Mouse (Mus musculus) heart, embryonic 12.5 days (tissue): ENCODE results near the gene Ddi1. TPM values are rescaled to one million over a fixed set of nuclear protein-coding genes. Genes with fewer than 3 reads are reported as not detected.

ENCODE experiments used
- ATAC-seq: fragments of 200-750 bp; cut with Nextera tagmentation; 2 replicates; pipeline ENCODE4 v1.8.0; 2017; ENCODE audit warnings: moderate TSS enrichment, moderate library complexity; ENCODE audit not compliant: insufficient number of reproducible peaks, low FRiP score
- H3K27ac ChIP-seq: fragments of 300-500 bp; sonication (generic); 2 replicates; pipeline ENCODE4 v1.5.1; 2016; ENCODE audit warnings: mild to moderate bottlenecking, moderate library complexity; ENCODE audit not compliant: poor library complexity, severe bottlenecking
- H3K27me3 ChIP-seq: fragments of 300-500 bp; sonication (generic); replicated peaks from 2 replicates; pipeline ENCODE4 v1.6.1; 2016; ENCODE audit warnings: mild to moderate bottlenecking, moderate library complexity
- H3K36me3 ChIP-seq: fragments of 300-500 bp; sonication (generic); 2 replicates; pipeline ENCODE4 v1.6.1; 2016; ENCODE audit warnings: mild to moderate bottlenecking, moderate library complexity
- H3K4me1 ChIP-seq: fragments of 300-500 bp; sonication (generic); replicated peaks from 2 replicates; pipeline ENCODE4 v1.6.1; 2016; ENCODE audit warnings: mild to moderate bottlenecking
- H3K4me2 ChIP-seq: fragments of 300-500 bp; sonication (generic); 2 replicates; pipeline ENCODE4 v1.6.1; 2016; ENCODE audit warnings: mild to moderate bottlenecking, moderate library complexity
- H3K4me3 ChIP-seq: fragments of 300-500 bp; sonication (generic); 2 replicates; pipeline ENCODE4 v1.5.1; 2016; ENCODE audit warnings: mild to moderate bottlenecking
- H3K9ac ChIP-seq: fragments of 300-500 bp; sonication (generic); 2 replicates; pipeline ENCODE4 v1.6.1; 2016; ENCODE audit warnings: mild to moderate bottlenecking, moderate library complexity
- H3K9me3 ChIP-seq: fragments of 300-500 bp; sonication (generic); replicated peaks from 2 replicates; pipeline ENCODE4 v1.6.1; 2016; ENCODE audit warnings: mild to moderate bottlenecking, moderate library complexity
- WGBS: fragments of 180-500 bp; shearing (Covaris S2); methylation state at CpG from one replicate; pipeline ENCODE4 v1.1.7; 2016; 5-methylcytosine and 5-hydroxymethylcytosine counted together
- polyA plus RNA-seq: library from polyadenylated mRNA; unstranded; fragments of >200 nt; fragmentation: Nextera tagmentation; extraction: Ambion mirVana; gene quantifications from 2 replicates; pipeline ENCODE4 v1.2.1, GENCODE M21; 2016

Ddi1 gene
- polyA plus RNA-seq: 0.11 and 0.13 TPM in 2 replicates

DNA sequence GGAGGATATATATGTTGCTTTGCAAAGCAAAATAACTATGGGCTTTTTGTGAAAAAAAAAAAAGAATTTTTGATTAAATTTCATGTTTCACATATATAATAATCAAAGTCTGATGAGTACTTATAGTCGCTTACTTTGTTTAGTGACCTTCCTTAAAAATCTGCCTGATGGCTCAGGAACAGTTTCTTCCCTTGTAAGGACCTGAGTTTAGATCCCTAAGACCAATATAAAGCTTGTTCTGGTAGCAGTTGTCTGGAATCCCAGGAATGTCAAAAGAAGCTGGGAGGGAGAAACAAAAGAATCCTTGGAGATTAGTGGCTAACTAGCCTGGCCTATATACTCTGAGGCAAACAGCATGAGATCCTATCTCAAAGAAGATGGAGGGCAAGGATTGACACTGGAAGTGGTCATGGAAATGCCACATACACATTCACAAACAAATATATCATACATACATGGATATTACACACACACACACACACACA is at the start of gene Ddi1:
Gene Ddi1, minus strand, starts transcription at position 51 of the 485 bp plus-strand sequence.
- H3K27ac ChIP-seq: no peak within 1 kb of the TSS

DNA sequence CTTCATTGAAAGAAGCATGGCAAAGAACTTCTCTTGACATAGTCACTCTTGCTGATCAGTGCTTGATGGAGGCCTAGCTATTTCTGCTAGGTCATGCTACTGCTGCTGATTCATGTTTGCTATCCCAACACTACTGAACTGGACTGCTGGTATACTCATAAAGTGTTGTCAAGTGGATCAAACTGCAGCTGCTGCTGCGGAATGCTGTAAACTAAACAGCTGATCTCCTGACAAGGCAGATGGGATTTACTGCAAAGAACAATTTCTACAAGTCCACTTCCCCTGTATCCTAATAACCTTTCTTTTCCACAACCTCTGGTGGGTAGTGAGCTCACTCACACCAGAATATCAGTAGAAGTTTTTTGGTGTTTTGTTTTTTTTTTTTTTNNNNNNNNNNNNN is 47.5 kb upstream of the Ddi1 start:
- H3K4me1 ChIP-seq: no peaks in the 10 kb centered on the region
- no peak overlapping the region for H3K4me2 ChIP-seq
- no peaks in the 10 kb centered on the region for H3K9me3 ChIP-seq
- ATAC-seq: no peak
- no peak overlapping the region for H3K27ac ChIP-seq
- no peaks in the 10 kb centered on the region for H3K27me3 ChIP-seq
- H3K36me3 ChIP-seq: no peaks in the 10 kb centered on the region
- no peak overlapping the region for H3K4me3 ChIP-seq
- WGBS: 72% methylated on average over 1 of the region's 1 CpGs
- H3K9ac ChIP-seq: no peak overlapping the region

More for the DNA sequence above, at the start of gene Ddi1:
- no peak within 1 kb of the TSS for H3K4me3 ChIP-seq
- H3K27me3 ChIP-seq: no peaks in the 10 kb centered on the region
- 77% methylated on average over 1 of the region's 1 CpGs for WGBS
- H3K36me3 ChIP-seq: no peaks in the 10 kb centered on the region
- H3K4me2 ChIP-seq: no peak within 1 kb of the TSS
- H3K9me3 ChIP-seq: no peaks in the 10 kb centered on the region
- ATAC-seq: no peak
- peaks cover 6% of the 10 kb centered on the region; the same call in 1 of the 2 replicates for H3K4me1 ChIP-seq
- H3K9ac ChIP-seq: no peak within 1 kb of the TSS

DNA sequence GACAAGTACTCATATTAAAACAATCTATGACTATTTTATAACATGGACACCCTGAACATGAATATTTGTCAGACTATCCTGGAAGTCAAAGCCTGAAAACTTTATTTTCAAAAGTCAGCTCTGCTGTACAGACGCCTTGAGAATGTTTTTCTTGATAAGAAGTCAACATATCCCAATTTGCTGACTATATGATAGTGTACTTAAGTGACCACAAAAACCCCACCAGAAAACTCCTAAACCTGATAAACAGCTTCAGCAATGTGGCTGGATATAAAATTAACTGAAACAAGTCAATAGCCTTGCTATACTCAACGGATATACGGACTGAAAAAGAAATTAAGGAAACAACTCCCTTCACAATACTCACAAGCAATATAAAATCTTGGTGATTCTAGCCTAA is 36.2 kb upstream of the Ddi1 start:
- 79% methylated on average over 3 of the region's 3 CpGs for WGBS
- H3K36me3 ChIP-seq: no peaks in the 10 kb centered on the region
- H3K27me3 ChIP-seq: no peaks in the 10 kb centered on the region
- no peak overlapping the region for H3K4me3 ChIP-seq
- H3K27ac ChIP-seq: no peak overlapping the region
- H3K4me1 ChIP-seq: no peaks in the 10 kb centered on the region
- H3K9me3 ChIP-seq: no peaks in the 10 kb centered on the region
- ATAC-seq: no peak
- no peak overlapping the region for H3K9ac ChIP-seq
- no peak overlapping the region for H3K4me2 ChIP-seq

DNA sequence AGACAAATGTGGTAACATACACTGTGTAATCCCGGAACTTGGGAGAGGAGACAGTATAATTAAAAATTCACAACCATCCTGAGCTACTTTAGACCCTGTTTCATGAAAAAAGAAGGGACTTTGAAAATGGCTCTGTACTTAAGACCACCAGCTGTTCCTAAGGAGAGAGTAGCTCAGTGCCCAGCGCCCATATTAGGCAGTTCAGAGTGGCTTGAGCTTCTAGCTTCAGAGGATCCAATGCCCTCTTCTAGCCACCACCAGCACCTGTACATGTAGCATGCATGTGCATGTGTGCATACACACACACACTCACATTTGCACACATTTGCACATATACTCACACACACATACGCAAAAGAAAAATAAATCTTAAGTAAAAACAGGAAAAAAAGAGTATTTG is 34.9 kb upstream of the Ddi1 start:
- no peak overlapping the region for H3K4me3 ChIP-seq
- H3K27ac ChIP-seq: no peak overlapping the region
- no peak overlapping the region for H3K4me2 ChIP-seq
- no peak for ATAC-seq
- no peaks in the 10 kb centered on the region for H3K36me3 ChIP-seq
- no peaks in the 10 kb centered on the region for H3K4me1 ChIP-seq
- no peaks in the 10 kb centered on the region for H3K27me3 ChIP-seq
- H3K9ac ChIP-seq: no peak overlapping the region
- H3K9me3 ChIP-seq: no peaks in the 10 kb centered on the region
- WGBS: 84% methylated on average over 3 of the region's 3 CpGs

DNA sequence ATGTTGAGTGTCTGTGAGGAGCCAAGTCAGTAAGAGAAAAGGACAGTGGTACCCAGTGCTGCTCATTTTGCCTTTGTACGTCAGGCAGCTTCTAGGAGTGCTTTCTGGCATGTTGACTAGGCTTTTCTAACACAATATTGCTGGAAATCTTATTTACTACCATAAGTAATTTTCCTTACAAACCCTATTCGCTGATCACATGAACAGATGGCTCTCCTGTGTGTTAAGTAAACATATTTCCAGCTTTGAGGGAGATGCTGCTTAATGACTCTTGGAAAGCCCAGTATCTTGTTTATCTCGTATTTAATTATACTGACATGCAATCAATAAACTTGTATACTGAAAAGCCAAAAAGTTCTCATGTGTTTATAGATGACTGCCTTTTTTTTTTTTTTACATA is 32.4 kb upstream of the Ddi1 start:
- ATAC-seq: no peak
- Histone ChIP-seq H3K4me2 (no peak overlapping the region), H3K9me3 (no peaks in the 10 kb centered on the region), H3K36me3 (no peaks in the 10 kb centered on the region), H3K4me3 (no peak overlapping the region), H3K4me1 (no peaks in the 10 kb centered on the region), H3K27ac (no peak overlapping the region), H3K27me3 (no peaks in the 10 kb centered on the region), H3K9ac (no peak overlapping the region)
- whole genome bisulfite sequencing: 79% methylated on average over 3 of the region's 3 CpGs

DNA sequence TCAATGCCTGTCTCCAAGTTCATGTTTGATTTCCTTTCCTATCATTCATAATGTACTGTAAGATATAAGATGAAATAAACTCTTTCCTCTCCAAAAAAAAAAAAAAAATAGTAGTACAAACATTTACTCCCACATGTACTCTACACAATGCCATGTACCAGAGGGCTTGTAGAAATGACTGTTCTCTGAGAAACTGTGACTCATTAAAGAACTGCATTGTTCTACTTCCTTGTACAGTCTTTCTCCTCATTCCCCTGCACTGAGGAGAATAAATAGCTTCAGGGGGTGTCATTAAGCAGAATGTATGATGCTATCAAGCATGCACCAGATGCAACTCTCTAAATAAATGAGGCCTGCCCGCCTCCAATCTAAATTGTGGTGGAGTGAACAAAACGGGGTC is 28.9 kb upstream of the Ddi1 start:
- H3K27me3 ChIP-seq: no peaks in the 10 kb centered on the region
- H3K9ac ChIP-seq: no peak overlapping the region
- no peak overlapping the region for H3K4me2 ChIP-seq
- no peak overlapping the region for H3K27ac ChIP-seq
- H3K4me1 ChIP-seq: no peaks in the 10 kb centered on the region
- 74% methylated on average over 2 of the region's 2 CpGs for WGBS
- H3K36me3 ChIP-seq: no peaks in the 10 kb centered on the region
- ATAC-seq: no peak
- H3K9me3 ChIP-seq: no peaks in the 10 kb centered on the region
- H3K4me3 ChIP-seq: no peak overlapping the region

DNA sequence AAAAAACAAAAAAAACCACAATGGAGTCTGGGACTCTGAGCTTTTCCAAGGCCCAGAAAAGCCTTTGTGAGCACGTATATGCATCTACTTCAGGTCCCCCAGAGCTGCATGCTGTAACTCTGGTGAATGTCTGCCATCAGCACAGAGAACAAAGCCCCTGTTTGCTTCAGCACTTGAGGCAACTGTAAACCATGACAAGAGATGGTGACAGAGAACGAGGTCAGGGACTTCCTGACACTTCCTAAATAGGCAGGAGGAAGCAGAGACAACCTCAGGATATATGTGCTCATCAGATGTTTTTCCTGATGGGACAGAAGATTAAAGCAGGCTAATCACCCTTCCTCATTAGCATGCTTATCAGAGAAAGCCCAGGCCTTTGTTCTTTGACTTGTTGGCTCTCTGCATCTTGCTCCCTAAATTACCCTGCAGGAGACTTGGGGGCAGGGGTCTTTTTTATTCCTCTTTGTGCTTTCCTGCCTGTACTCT is 19.6 kb upstream of the Ddi1 start:
- WGBS: 12% methylated on average over 2 of the region's 2 CpGs
- Histone ChIP-seq H3K9ac (no peak overlapping the region), H3K27ac (0 out of 2 replicates have a peak overlapping the region, but pooled peaks have one; percentile 16), H3K36me3 (no peaks in the 10 kb centered on the region), H3K4me1 (peaks cover 5% of the 10 kb centered on the region; the same call in 1 of the 2 replicates), H3K9me3 (no peaks in the 10 kb centered on the region), H3K4me3 (no peak overlapping the region), H3K4me2 (no peak overlapping the region), H3K27me3 (no peaks in the 10 kb centered on the region)
- no peak for ATAC-seq

DNA sequence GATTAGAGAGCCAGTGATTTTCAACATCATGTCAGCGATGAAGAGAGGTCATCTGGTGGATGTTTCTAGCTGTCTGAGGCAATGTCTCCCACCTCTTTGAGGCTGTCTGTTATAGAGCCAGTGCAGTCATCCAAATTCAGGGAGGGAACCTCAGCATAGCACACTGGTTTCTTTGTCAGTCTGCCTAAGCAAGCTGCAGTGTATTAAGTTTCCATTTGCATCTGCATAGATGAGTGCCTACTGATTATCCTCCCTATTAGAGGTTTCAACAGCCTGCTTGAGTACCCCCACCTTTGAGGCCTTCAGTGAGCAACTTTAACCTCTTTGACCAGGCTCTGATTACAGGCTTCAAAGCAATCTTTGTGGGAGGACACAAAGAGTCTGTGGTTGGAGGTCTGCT is 17.1 kb upstream of the Ddi1 start:
- ATAC-seq: no peak; the same call in 1 of the 2 replicates
- Histone ChIP-seq H3K27ac (no peak overlapping the region), H3K9me3 (no peaks in the 10 kb centered on the region), H3K27me3 (no peaks in the 10 kb centered on the region), H3K9ac (no peak overlapping the region), H3K4me1 (peaks cover 5% of the 10 kb centered on the region; the same call in 1 of the 2 replicates), H3K36me3 (no peaks in the 10 kb centered on the region), H3K4me3 (no peak overlapping the region), H3K4me2 (no peak overlapping the region)
- WGBS: 41% methylated on average over 1 of the region's 1 CpGs

DNA sequence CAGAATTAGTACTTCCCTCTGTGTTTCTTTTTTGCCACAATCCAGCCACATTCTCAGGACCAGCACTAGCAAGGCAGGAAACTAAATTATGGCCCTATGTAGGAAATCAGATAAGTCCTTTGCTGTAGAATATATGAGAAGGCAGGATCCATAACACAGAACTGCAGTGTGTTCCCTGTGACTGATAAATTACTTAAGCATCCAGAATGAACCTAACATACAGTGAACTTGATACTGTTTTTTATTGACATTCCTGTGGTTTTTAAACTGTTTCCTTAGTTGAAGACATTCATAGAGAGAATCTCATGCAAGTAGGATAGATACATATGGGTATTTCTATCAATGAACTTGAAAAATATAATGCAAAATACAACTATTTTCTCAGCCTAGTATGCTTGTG is 7.9 kb upstream of the Ddi1 start:
- Histone ChIP-seq H3K36me3 (no peaks in the 10 kb centered on the region), H3K9ac (no peak overlapping the region), H3K9me3 (no peaks in the 10 kb centered on the region), H3K4me1 (no peaks in the 10 kb centered on the region), H3K27ac (no peak overlapping the region), H3K4me3 (no peak overlapping the region), H3K4me2 (no peak overlapping the region), H3K27me3 (no peaks in the 10 kb centered on the region)
- no peak for ATAC-seq

DNA sequence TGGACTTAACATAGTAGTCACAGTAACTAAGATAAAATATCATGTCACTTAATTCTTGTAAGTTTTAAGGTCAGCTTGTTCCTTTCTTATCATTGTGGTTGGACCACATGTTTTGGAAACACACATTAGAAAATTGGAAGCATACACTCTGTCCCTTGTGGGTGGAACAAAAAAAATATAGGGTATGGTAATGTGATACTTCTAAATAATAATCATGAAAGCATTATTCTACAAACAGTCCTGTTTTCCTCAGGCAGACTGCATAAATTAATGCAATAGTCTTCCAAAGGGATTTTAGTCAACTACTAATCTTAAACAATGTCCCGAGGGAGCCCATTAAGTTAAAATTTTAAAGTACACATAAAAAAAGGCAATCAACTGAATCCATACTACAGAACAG is 6.7 kb upstream of the Ddi1 start:
- WGBS: 75% methylated on average over 1 of the region's 1 CpGs
- no peak for ATAC-seq
- H3K9me3 ChIP-seq: no peaks in the 10 kb centered on the region
- no peaks in the 10 kb centered on the region for H3K4me1 ChIP-seq
- H3K4me3 ChIP-seq: no peak overlapping the region
- no peak overlapping the region for H3K9ac ChIP-seq
- no peak overlapping the region for H3K27ac ChIP-seq
- H3K36me3 ChIP-seq: no peaks in the 10 kb centered on the region
- no peaks in the 10 kb centered on the region for H3K27me3 ChIP-seq
- H3K4me2 ChIP-seq: no peak overlapping the region

DNA sequence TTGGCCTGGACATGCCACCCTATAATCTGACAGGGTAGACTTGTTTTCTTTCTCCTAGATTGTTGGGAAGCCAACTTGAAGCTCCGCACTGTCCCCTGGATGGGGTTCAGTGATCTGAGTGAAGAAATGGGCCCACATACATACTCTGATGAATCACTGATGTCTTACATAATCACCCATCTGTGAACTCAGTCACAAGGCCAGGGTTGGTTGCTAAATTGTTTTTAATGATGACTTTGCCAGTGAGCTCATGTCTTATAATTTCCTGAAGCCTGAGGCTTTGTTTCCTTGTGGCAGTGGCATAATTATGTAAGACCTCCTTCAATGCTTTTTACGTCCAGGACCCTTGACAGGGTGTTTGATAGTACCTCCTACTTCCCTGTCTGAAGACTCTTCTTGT is 4.8 kb downstream of the Ddi1 start:
- H3K4me1 ChIP-seq: peaks cover under 1% of the 10 kb centered on the region; the same call in 1 of the 2 replicates
- no peak overlapping the region for H3K4me2 ChIP-seq
- no peaks in the 10 kb centered on the region for H3K27me3 ChIP-seq
- no peak overlapping the region for H3K27ac ChIP-seq
- H3K36me3 ChIP-seq: no peaks in the 10 kb centered on the region
- ATAC-seq: no peak
- H3K9ac ChIP-seq: no peak overlapping the region
- 78% methylated on average over 2 of the region's 2 CpGs for WGBS
- H3K9me3 ChIP-seq: no peaks in the 10 kb centered on the region
- H3K4me3 ChIP-seq: no peak overlapping the region

DNA sequence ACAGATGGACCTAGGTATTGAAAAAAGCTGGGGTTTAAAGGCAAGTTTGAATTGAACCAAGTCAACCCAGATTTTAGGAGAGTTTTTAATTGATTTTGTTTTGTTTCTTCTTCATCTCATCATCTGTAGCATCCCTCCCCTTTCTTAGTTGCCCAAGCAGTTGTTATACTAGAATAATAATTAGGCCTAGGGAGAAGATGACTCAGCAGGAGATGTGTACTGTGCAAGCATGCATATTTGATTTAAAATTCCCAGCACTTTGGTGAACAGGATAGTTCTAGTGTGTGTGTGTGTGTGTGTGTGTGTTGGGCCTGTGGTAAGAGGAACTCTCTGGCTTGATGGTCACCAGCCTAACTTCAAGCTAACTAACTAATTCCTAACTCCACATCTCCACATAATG is 12.6 kb downstream of the Ddi1 start:
- Histone ChIP-seq H3K9ac (no peak overlapping the region), H3K4me1 (no peaks in the 10 kb centered on the region)
- no peak for ATAC-seq

More for the DNA sequence above, 12.6 kb downstream of the Ddi1 start:
- no peak overlapping the region for H3K4me3 ChIP-seq
- H3K36me3 ChIP-seq: no peaks in the 10 kb centered on the region
- no peaks in the 10 kb centered on the region for H3K9me3 ChIP-seq
- no peak overlapping the region for H3K4me2 ChIP-seq
- H3K27ac ChIP-seq: no peak overlapping the region
- H3K27me3 ChIP-seq: no peaks in the 10 kb centered on the region
